Mouse (Mus musculus) cerebellum, adult 11 months (tissue): ENCODE results near the gene Mcm5.
A peak's percentile ranks its signal among the peaks of the same experiment; 100 is the strongest.

Experiments used
- DNase-seq: peaks from one replicate; pipeline ENCODE4 v3.0.0; 2022

Mcm5 gene

GRCm38 (mm10) chr8:75103376-75103878 lies 5.9 kb upstream of the Mcm5 start:
- no peak for DNase-seq

DNA sequence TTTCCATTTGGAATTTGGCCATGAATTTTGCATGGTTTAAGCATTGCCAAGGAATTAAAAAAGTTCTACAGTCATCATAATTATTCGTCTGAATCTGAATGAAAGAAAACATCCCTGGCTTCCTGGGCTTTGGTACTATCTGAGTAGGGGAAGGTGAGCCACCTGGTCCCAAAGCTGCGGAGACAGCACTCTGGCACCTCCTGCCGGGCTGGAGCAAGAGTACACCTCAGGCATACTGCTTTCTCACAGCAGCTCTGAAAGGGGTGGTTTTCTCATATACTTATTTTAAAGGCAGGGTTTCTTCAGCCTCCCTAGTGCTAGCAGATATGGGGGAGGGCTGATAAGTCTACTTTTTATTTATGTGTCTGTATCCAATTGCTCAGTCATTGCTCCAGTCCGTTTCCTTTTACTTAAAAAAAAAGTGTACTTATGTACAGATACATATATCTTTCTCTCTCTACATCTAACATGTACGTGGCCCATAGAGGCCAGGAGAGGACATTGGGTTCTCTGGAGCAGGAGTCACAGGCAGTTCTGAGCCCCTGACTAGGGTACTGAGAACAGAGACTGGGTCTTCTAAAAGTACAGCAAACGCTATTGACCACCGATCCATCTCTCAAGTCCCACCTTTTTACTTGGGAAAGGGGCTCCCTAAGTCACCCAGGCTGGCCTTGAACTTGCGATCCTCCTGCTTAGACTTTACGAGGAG lies 688 bp upstream of the Mcm5 start:
- peak; percentile 74 for DNase-seq

GRCm38 (mm10) chr8:75110093-75110492 lies 724 bp downstream of the Mcm5 start:
- DNase-seq = peak; percentile 12

GRCm38 (mm10) chr8:75118505-75118904 lies 9.1 kb downstream of the Mcm5 start:
- DNase-seq = no peak

GRCm38 (mm10) chr8:75119287-75119686 lies 9.9 kb downstream of the Mcm5 start:
- no peak for DNase-seq

DNA sequence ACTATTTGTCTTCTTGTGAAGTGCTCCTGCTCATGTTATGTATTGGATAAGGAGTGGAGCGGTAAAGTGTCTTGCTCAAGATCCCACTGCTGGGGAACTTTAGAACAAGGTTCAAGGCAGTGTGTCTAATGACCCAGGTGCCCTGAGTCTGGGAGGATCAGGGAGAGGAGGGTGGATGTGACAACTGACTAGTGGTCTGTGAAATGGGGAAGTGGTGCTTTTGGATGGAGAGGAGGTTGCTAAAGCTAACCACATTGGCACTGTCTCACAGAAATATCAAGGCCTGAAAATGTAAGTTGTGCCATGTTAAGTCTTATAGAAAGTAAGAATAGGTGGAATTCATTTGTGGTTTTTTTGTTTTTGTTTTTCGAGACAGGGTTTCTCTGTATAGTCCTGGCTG lies 10.4 kb downstream of the Mcm5 start:
- no peak for DNase-seq

DNA sequence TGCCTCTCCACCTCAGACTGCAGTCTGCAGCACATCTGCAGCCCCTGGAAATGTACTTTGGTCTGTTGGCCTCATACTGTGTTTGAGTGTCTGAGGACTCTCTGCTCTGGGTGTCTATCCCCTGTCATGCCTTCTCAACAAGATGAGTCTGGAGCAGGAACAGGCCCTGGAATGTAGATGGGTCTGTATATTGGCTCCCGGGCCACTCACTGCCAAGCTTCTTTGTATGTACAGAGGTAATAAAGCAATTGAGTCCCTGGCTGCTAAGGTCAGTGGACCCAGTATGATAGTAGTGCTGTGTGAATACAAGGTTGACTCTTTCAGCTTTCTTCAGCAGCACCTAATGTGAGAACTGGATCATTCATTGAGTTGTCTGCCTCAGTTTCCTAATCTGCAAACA lies 18.0 kb downstream of the Mcm5 start:
- DNase-seq = no peak

DNA sequence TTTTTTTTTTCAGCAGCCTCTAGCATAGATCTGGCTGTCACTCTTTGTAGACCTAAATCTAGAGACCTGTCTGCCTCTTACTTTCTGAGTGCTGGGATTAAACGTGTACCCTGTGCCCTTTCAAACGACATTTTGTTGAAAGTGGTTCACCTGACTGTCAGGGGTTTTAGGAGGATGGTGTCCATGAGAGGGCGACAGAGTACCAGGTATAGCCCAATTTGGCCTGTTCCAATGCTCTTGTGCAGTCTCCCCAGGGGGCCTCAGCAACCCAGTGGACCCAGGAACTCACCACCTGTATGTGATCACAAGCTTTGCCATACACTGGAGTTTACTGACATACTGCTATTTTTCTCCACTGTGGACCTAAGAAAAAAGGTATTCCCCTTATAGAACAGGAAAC lies 23.1 kb downstream of the Mcm5 start:
- DNase-seq = peak; percentile 50

DNA sequence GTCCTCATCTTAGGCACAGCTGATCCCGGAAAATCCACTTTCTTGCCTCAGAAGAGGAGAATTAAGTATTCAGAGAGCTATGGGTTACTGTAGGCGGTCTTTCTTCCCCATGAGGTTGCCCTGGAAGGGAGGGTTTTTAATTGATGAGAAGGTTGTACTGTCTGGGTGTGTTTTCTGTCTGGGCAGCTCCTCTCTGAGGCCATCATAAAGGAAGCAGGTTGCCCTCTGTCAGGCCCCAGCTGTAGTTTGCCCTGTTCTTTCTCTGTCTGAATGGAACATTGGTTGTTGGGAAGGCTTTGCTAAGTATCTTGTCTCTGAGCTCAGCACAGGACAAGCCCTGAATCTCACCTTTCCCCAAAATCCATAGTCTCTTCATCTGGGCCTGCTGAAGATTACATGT lies 24.0 kb downstream of the Mcm5 start:
- no peak for DNase-seq

DNA sequence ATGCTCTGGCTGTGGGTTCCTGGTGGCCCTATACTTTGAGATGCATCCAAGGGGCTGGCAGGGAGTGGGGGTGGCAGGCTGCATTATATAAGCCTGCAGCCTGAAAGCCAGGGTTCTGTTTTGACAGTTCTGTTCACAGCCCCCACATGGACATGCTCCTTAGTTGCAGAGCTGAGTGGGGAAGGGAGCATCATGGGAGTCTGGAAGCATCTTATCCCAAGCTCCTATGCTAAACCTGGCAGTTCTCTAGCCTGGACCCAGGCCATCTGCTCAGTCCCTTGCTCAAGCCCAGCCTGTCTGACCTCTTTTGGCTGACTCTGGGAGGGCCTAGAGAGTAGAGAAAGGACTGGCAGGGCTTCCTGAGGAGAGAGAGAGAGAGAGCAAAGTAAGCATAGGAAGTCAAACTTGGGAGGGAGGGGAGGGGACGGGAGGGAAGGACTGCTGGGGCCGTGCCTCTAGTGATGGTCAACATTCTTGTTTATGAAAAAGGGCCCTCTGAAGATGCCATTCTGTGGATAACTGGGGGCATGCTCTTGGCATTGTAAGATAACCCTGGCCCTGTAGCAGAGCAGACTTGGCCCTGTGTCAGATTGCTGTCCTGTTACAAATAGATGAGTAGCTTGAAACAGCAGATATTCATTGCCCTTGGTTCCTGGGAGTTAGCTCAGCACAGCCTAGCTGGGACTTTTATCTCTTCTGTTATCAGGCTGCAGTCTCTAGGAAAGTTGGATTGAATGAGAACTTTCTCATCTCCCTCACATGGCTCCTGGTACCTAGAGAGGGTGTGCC lies 25.4 kb downstream of the Mcm5 start:
- peak; percentile 57 for DNase-seq

- DNase-seq = no peak
Observed at GRCm38 (mm10) chr8:75135756-75136155, 26.4 kb downstream of the Mcm5 start.

DNA sequence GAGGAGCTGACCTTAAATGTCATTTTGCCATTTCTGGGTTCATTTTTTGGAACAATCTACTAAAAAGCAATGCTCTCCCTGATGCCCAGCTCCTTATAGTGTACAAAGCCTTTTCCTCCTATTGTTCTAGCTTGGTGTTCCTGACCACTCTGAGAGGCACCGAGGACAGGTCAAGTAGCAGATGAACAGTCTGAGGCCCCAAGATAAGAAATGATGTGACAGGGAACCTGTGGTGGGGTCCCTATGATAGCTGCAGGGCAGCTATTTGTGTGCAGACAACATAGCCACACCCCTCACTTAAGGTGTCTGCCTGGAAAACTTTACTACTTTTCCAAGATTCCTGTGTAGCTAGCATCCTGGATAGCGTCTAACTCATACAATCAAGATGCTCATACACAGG lies 26.9 kb downstream of the Mcm5 start:
- no peak for DNase-seq

DNA sequence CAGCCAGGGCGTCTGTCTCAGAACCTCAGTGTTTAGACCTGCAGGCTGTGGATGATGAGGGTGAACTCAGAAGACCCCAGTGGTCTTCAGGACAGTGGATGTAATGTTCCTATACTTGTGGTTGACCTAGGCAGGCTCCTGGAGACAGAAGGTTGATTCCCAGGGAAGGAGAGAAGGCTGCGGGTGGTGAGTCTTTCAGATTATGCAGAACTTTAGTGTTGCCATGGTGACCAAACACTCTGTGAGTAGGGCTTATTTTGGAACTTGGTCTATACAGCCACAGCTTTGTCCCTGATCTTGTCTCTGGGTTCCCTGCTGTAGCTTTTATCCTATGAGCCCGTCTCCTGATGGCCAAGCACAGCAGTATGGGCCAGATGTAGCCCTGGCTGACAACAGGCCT lies 28.2 kb downstream of the Mcm5 start:
- no peak for DNase-seq

DNA sequence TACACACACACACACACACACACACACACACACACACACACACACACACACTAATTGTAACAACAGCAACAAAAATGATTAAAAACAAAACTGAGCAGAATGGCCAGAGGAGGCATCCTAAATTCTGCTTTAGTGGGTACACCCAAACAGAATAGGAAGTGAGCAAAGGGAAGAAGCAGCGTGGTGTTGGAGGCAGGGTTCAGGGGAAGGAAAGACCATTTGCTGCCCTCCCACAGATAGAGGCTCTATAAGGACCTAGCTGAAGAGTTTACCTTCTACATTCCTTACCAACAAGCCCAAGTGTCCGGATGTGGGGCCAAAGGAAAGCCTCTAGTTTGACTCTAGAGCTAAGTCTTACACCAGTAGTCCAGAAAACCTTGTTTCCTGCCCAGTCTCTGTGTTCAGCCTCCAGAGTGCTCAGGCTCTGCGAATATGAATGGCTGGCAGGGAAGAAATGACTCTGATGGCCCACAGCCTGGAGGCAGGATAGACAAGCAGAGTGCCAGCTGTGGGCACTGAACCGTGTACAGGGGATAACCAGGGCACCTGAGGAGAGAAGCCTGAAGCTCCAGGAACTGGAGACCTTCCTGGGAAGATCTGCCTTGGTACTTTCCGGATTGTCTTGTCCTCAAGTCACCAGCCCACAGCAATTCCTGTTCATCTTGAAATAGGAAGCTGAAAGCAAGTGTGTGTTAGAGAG lies 41.7 kb downstream of the Mcm5 start:
- DNase-seq = no peak

- no peak for DNase-seq
Observed at GRCm38 (mm10) chr8:75151743-75152142, 42.4 kb downstream of the Mcm5 start.

- DNase-seq = no peak
Observed at GRCm38 (mm10) chr8:75152505-75153082, 43.2 kb downstream of the Mcm5 start.

- no peak for DNase-seq
Observed at GRCm38 (mm10) chr8:75154855-75155478, 45.6 kb downstream of the Mcm5 start.

GRCm38 (mm10) chr8:75155740-75156322 lies 46.5 kb downstream of the Mcm5 start:
- no peak for DNase-seq

DNA sequence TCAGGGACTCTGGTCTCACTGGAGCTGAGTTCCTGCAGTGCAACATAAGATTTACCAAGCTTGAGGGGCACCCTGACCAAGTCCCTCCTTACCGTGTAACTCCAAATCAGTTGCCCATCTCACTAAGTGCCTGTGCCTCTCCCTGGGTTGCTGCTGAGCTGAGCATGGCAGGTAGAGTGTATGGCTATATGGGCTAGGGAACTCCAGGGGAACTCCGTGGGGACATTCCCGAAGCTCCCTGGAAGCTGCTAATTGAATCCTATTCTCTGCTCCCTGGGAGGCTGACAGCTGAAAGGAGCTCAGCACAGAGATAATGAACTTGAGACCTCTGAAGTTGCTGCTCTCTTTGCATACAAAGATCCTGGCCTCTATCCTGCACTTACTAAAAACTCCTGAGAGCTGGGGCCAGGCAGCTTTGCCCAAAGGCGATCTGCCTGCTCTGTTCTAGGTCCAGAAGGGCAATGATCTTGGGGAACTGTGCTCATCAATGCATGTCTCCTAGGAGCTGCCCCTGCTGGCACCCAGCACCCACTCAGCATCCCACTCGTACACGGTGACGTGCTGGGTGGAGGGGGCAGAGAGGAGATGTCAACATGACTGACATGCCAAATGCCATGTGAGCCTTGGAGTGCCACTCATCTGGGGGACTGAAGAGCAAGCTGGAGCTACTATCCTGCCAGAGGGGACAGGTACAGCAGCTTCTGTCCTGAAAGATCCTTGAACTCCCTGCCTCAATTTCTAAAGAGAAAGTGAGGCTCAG lies 48.3 kb downstream of the Mcm5 start:
- DNase-seq = no peak

- no peak for DNase-seq
Observed at GRCm38 (mm10) chr8:75169363-75169762, 60.0 kb downstream of the Mcm5 start.

GRCm38 (mm10) chr8:75172009-75172685 lies 62.8 kb downstream of the Mcm5 start:
- DNase-seq = no peak
